Mouse (Mus musculus): ENCODE data around the gene Cfap77. TPM values are rescaled to one million over a fixed set of nuclear protein-coding genes. Genes with fewer than 3 reads are reported as not detected.
A peak's percentile ranks its signal among the peaks of the same experiment; 100 is the strongest.

Gene Cfap77
- polyA plus RNA-seq, 1 experiment from 2014 or later = 0.14 TPM

DNA sequence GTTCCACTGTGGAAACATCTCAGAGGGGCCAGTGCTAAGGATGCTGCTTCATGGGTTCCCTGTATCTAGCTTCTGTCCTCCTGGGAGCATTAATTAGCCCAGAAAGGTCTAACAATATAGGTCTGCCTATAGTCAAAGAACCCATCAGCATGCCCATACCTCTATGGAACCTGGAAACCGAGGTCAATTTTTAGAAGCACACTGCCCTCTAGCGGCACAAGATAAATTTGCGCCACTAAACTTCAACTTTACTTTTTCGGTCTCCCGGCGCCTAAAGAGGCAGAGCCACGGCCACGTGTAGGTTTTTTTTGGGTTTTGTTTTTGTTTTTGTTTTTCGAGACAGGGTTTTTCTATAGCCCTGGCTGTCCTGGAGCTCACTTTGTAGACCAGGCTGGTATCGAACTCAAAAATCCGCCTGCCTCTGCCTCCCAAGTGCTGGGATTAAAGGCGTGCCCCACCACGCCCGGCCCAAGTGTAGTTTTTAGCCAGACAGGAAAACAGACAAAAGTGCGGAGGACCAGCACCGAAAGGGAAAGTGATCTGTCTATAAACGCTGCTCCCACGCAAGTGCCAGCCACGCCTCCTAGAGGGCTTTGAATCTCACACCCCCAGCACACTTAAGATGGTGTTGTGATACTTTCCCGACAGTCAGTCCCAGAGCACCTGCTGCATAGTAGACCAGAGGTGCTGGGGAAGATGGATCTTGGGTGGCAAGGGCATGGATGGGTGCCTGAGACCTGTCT is 893 bp downstream of the Cfap77 start:
- H3K4me2 ChIP-seq (ENCODE audit: low read length) = peak overlapping the region; percentile 94
- H3K4me1 ChIP-seq (replicated peaks; ENCODE audit: insufficient read depth, low read length) = 0 out of 2 replicates have a peak, but pooled peaks cover 5% of the 10 kb centered on the region
- H3K36me3 ChIP-seq (ENCODE audit: insufficient read depth, low read length) = no peaks in the 10 kb centered on the region
- peak overlapping the region; percentile 56 for H3K4me3 ChIP-seq (replicated peaks; ENCODE audit: low read depth, low read length)
- no peaks in the 10 kb centered on the region; the same call in 1 of the 2 replicates for H3K27me3 ChIP-seq (ENCODE audit: insufficient read depth, low read length)
- no peaks in the 10 kb centered on the region for H3K9me3 ChIP-seq (replicated peaks; ENCODE audit: low read length)
- H3K9ac ChIP-seq (ENCODE audit: low read depth, low read length) = 0 out of 2 replicates have a peak overlapping the region, but pooled peaks have one; percentile 66
- H3K27ac ChIP-seq = no peak overlapping the region
- peak; percentile 79 for TF ChIP-seq CTCF (IDR thresholded peaks at IDR 0.05; ENCODE audit: low read depth)
- DNase-seq (ENCODE audit: low spot score) (peak; percentile 80), ATAC-seq (replicated peaks; ENCODE audit: low FRiP score, low read depth) (peak; percentile 15; the same call in 1 of the 2 replicates)
- 3% methylated on average over 20 of the region's 20 CpGs for WGBS

DNA sequence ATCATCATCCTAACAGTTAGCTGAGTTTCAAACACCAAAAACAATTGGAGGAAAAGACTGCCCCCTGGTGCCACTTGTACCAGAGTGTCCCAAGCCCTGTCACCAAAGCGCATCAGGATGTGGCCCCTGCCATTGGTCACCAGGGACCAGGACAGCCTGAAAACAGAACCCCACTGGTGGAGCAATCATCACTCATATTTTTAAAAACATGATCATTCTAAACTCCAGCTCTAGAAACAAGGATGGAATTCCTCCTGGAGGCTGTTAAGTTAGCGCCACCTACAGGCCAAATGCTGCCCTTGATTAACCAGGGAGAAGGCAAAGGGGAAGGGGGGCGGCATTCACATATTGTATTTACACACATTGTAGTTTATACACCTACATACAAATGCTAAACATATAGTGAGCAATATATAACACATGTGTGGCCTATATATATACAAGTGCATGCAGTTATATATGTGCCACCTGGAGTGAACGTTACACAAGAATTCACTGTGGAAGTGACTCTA is 1.9 kb downstream of the Cfap77 start:
- 26% methylated on average over 4 of the region's 4 CpGs for WGBS
- H3K9ac ChIP-seq (ENCODE audit: low read depth, low read length) = no peak overlapping the region
- H3K4me3 ChIP-seq (replicated peaks; ENCODE audit: low read depth, low read length) = no peak overlapping the region
- no peaks in the 10 kb centered on the region for H3K36me3 ChIP-seq (ENCODE audit: insufficient read depth, low read length)
- H3K27me3 ChIP-seq (ENCODE audit: insufficient read depth, low read length) = peaks cover 4% of the 10 kb centered on the region
- peak; percentile 27 for ATAC-seq (replicated peaks; ENCODE audit: low FRiP score, low read depth)
- no peak overlapping the region for H3K4me2 ChIP-seq (ENCODE audit: low read length)
- H3K9me3 ChIP-seq (replicated peaks; ENCODE audit: low read length) = no peaks in the 10 kb centered on the region
- peak; percentile 81 for DNase-seq (ENCODE audit: low spot score)
- 0 out of 2 replicates have a peak, but pooled peaks cover 5% of the 10 kb centered on the region for H3K4me1 ChIP-seq (replicated peaks; ENCODE audit: insufficient read depth, low read length)
- no peak overlapping the region for H3K27ac ChIP-seq
- peak; percentile 79 for TF ChIP-seq CTCF (IDR thresholded peaks at IDR 0.05; ENCODE audit: low read depth)

DNA sequence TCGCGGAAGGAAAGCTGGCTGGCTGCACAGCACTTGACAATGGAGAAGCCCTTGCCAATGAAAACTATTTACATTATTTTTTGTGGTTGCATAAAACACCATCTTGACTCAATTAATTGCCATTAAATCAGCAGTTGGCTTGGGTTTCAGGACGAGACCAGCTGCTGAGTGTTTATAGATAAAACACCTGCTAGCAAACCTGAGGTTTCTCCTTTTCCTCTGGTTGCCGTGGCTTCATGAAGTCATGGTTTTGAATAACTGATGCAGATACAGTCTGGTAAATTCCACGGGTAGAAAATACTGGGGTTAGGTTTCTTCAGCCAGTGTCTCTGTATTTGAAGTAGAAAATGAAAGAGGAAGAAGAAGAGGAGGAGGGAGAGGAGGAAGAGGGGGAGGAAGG is 2.9 kb downstream of the Cfap77 start:
- DNase-seq (ENCODE audit: low spot score) (no peak), ATAC-seq (replicated peaks; ENCODE audit: low FRiP score, low read depth) (no peak)
- Histone ChIP-seq H3K36me3 (ENCODE audit: insufficient read depth, low read length) (no peaks in the 10 kb centered on the region), H3K27ac (no peak overlapping the region), H3K9ac (ENCODE audit: low read depth, low read length) (no peak overlapping the region), H3K27me3 (ENCODE audit: insufficient read depth, low read length) (peaks cover 9% of the 10 kb centered on the region), H3K4me1 (replicated peaks; ENCODE audit: insufficient read depth, low read length) (0 out of 2 replicates have a peak, but pooled peaks cover 5% of the 10 kb centered on the region), H3K4me3 (replicated peaks; ENCODE audit: low read depth, low read length) (no peak overlapping the region), H3K4me2 (ENCODE audit: low read length) (no peak overlapping the region), H3K9me3 (replicated peaks; ENCODE audit: low read length) (no peaks in the 10 kb centered on the region)
- 40% methylated on average over 5 of the region's 5 CpGs for WGBS
- no peak for TF ChIP-seq CTCF (IDR thresholded peaks at IDR 0.05; ENCODE audit: low read depth)

DNA sequence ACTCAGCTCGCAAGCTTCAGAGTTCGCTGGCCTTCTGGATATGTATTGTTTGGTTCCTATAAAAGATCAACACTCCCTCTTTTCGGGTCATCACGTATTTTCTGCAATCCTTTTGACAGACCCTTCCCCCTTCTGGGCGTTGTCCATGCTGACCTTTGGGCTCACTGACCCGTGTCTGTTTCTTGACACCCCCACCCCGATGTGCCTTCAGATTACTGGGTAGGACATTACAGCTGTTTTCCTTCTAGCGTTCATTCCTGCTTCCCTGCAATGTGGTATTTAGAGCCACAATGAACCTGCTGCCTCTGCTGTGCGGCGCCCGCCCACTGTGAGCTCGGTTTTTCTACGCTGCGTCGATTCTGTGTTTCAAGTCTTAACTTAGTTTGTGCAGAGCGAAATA is 8.7 kb downstream of the Cfap77 start:
- H3K4me3 ChIP-seq (replicated peaks; ENCODE audit: low read depth, low read length) = no peak overlapping the region
- no peak for DNase-seq (ENCODE audit: low spot score)
- H3K4me2 ChIP-seq (ENCODE audit: low read length) = no peak overlapping the region
- H3K27me3 ChIP-seq (ENCODE audit: insufficient read depth, low read length) = peaks cover 44% of the 10 kb centered on the region
- WGBS = 16% methylated on average over 16 of the region's 16 CpGs
- no peak overlapping the region for H3K9ac ChIP-seq (ENCODE audit: low read depth, low read length)
- H3K9me3 ChIP-seq (replicated peaks; ENCODE audit: low read length) = no peaks in the 10 kb centered on the region
- no peak for TF ChIP-seq CTCF (IDR thresholded peaks at IDR 0.05; ENCODE audit: low read depth)
- no peaks in the 10 kb centered on the region for H3K4me1 ChIP-seq (replicated peaks; ENCODE audit: insufficient read depth, low read length)
- no peaks in the 10 kb centered on the region for H3K36me3 ChIP-seq (ENCODE audit: insufficient read depth, low read length)
- H3K27ac ChIP-seq = no peak overlapping the region
- no peak for ATAC-seq (replicated peaks; ENCODE audit: low FRiP score, low read depth)

DNA sequence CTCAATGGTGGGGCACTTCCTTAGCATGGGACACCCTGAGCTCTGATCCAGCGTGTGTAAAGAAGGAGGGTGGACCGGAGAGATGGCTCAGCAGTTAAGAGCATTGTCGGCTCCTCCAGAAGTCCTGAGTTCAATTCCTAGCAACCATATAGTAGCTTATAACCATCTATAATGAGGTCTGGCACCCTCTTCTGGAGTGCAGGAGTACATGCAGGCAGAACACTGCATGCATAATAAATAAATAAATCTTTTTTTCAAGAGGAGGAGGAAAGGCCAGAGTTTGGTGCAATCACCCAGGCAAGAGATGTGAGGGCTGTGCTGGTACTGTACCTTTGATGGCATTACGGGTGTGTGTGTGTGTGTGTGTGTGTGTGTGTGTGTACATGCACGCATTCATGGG is 12.7 kb downstream of the Cfap77 start:
- DNase-seq (ENCODE audit: low spot score) (no peak), ATAC-seq (replicated peaks; ENCODE audit: low FRiP score, low read depth) (no peak)
- no peak overlapping the region for H3K4me3 ChIP-seq (replicated peaks; ENCODE audit: low read depth, low read length)
- H3K9ac ChIP-seq (ENCODE audit: low read depth, low read length) = no peak overlapping the region
- WGBS = 85% methylated on average over 5 of the region's 5 CpGs
- peaks cover 50% of the 10 kb centered on the region for H3K27me3 ChIP-seq (ENCODE audit: insufficient read depth, low read length)
- H3K36me3 ChIP-seq (ENCODE audit: insufficient read depth, low read length) = no peaks in the 10 kb centered on the region
- no peak overlapping the region for H3K4me2 ChIP-seq (ENCODE audit: low read length)
- TF ChIP-seq CTCF (IDR thresholded peaks at IDR 0.05; ENCODE audit: low read depth) = peak; percentile 39; the same call in 1 of the 2 replicates
- no peaks in the 10 kb centered on the region for H3K4me1 ChIP-seq (replicated peaks; ENCODE audit: insufficient read depth, low read length)
- H3K9me3 ChIP-seq (replicated peaks; ENCODE audit: low read length) = no peaks in the 10 kb centered on the region
- no peak overlapping the region for H3K27ac ChIP-seq

DNA sequence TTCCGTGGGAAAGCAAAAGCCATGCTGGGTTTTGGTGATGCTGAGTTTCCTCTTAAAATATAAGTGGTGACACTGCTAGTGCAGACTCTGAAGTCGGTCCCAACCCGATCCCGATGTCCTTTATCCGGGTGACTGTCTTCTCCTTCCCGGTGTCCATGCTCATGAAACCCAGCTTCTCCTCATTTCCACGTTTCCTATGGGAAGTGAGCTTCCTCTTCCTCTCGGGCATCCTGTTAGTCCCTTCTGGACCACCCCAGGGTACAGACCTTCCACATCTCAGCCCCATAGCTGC is 13.4 kb downstream of the Cfap77 start:
- Histone ChIP-seq H3K4me3 (replicated peaks; ENCODE audit: low read depth, low read length) (no peak overlapping the region), H3K9me3 (replicated peaks; ENCODE audit: low read length) (no peaks in the 10 kb centered on the region), H3K4me1 (replicated peaks; ENCODE audit: insufficient read depth, low read length) (no peaks in the 10 kb centered on the region), H3K27ac (no peak overlapping the region), H3K36me3 (ENCODE audit: insufficient read depth, low read length) (no peaks in the 10 kb centered on the region), H3K4me2 (ENCODE audit: low read length) (no peak overlapping the region), H3K9ac (ENCODE audit: low read depth, low read length) (no peak overlapping the region), H3K27me3 (ENCODE audit: insufficient read depth, low read length) (peaks cover 50% of the 10 kb centered on the region)
- DNase-seq (ENCODE audit: low spot score) (no peak), ATAC-seq (replicated peaks; ENCODE audit: low FRiP score, low read depth) (no peak)
- WGBS = 38% methylated on average over 8 of the region's 8 CpGs
- TF ChIP-seq CTCF (IDR thresholded peaks at IDR 0.05; ENCODE audit: low read depth) = no peak

Measured in kidney, postnatal 0 days (tissue).